Mouse (Mus musculus) inflammation-experienced regulatory T-cells (primary cell): ENCODE results near the gene Foxi2. TPM values are rescaled to one million over a fixed set of nuclear protein-coding genes. Genes with fewer than 3 reads are reported as not detected.

Experiments
- polyA plus RNA-seq, 2 experiments: library from polyadenylated mRNA; unstranded; fragments of 100-300 nt; shearing (Covaris generic); gene quantifications; one replicate each; pipeline ENCODE4 v1.2.1; 2017

The Foxi2 gene
- polyA plus RNA-seq, result not detected

DNA sequence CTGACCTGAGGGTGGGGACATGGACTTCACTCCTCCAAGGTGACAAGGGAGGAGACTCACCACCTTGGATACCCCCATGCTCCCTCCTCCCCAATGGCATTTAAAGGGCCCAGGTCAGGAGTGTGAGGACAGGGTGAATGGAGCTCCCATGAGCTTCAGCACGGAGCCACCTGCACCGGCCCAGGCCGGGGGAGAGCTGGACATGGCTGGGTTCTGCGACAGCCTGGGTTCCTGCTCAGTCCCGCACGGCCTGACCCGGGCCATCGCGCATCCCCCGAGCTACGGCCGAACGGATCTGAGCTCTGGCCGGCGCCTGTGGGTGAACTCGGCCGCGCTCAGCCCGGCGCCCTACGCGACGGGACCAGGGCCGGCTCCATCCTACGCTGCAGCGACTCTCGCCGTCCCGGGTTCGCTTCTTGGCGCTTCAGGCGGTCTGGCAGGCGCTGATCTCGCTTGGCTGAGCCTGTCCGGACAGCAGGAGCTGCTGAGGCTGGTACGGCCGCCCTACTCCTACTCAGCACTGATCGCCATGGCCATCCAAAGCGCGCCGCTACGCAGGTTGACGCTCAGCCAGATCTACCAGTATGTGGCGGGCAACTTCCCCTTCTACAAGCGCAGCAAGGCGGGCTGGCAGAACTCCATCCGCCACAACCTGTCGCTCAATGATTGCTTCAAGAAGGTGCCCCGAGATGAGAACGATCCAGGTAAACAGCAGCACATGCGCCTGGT, at the start of gene Foxi2:
TSS of gene Foxi2 (plus strand) at position 72 of the 729 bp plus-strand sequence.

Other genes with a start within 250 kb of the Foxi2 start
- not detected for gene Nps, start 151.6 kb upstream of the Foxi2 start, polyA plus RNA-seq
- under 1 TPM in 1 of 2 experiments, not detected in 1; 0.24 TPM for gene Clrn3, start 118.3 kb downstream of the Foxi2 start, polyA plus RNA-seq
- 10 to 100 TPM; 29.2 to 39.3 TPM for gene Ptpre, start 127.2 kb downstream of the Foxi2 start, polyA plus RNA-seq